Mouse (Mus musculus) liver, postnatal 0 days (tissue): Measurements from ENCODE around the gene Gpr68.

Experiments used
- CTCF ChIP-seq: sonication (generic); IDR thresholded peaks from 2 replicates; pipeline ENCODE4 v1.5.1; 2016; ENCODE audit warnings: antibody characterized with exemption, low read depth
- EP300 ChIP-seq: IDR thresholded peaks from 2 replicates; pipeline ENCODE4 v1.6.1; 2016; ENCODE audit warnings: antibody characterized with exemption, low read depth, mild to moderate bottlenecking

GRCm38 (mm10) chr12:100941361-100941760 is 33.4 kb upstream of the Gpr68 start:
- TF ChIP-seq CTCF (no peak), EP300 (no peak)
